Mouse (Mus musculus): ENCODE data around the gene Clec18a. TPM values are rescaled to one million over a fixed set of nuclear protein-coding genes. Genes with fewer than 3 reads are reported as not detected.

The Clec18a gene
- total and polyA plus RNA-seq, 3 experiments = not detected

DNA sequence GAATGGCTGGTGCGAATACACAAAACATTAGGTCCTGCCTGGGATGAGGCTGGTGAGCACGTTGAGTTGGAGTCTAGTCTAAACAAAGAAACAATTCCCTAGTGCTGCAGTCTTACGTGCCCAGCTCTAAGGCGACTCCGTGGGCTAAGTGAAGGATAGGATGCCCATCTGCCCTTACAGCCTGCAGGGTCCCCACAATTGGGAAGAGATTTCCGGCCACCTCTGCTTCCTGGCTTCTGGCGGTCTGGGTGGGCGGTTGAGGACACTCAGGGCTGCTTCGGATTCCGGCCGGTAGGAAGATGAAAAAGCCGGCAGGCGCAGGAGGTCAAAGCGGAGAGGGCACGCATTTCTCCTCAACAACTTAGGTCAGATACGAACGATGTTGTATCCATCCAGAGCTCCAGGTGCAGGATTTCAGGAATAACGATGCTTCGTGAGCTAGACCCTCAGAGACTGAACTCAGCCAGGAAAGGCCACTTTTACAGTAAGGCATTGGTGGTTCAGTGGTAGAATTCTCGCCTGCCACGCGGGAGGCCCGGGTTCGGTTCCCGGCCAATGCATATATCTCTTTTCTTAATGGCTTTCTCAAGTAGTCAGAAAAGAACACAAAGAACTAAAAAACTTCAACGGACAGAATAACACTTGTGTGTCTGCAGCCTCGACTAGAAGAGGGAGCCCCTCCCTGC is 30.0 kb downstream of the Clec18a start:
- Histone ChIP-seq H3K9me3 (replicated peaks; ENCODE audit: low read length) (no peaks in the 10 kb centered on the region), H3K27me3 (replicated peaks) (peaks cover 29% of the 10 kb centered on the region), H3K79me2 (replicated peaks; ENCODE audit: control insufficient read depth, extremely low read depth, insufficient read depth, poor library complexity, severe bottlenecking) (peaks cover 7% of the 10 kb centered on the region; the same call in 1 of the 2 replicates), H3K36me3 (replicated peaks in 1 of 2; ENCODE audit: control insufficient read depth in 1 of 2, insufficient read depth in 1 of 2, low read length in 1 of 2) (peaks cover 5 to 15% of the 10 kb centered on the region in 2 experiments), H3K4me2 (ENCODE audit: insufficient read depth, low read depth, poor library complexity, severe bottlenecking) (peak overlapping the region; percentile 81), H3K4me1 (ENCODE audit: control insufficient read depth in 1 of 2, insufficient read depth in 2 of 2) (peaks cover 5 to 28% of the 10 kb centered on the region in 2 experiments), H3K9ac (ENCODE audit: insufficient read depth, low read depth) (peak overlapping the region; percentile 21; the same call in 1 of the 2 replicates), H3K4me3 (replicated peaks in 1 of 3; ENCODE audit: low read depth in 2 of 3, low read length in 2 of 3, poor library complexity in 1 of 3) (peak overlapping the region; percentile 70 to 98 (median 76)), H3K27ac (ENCODE audit: insufficient read depth, low read depth) (no peak overlapping the region)
- dilution Hi-C loops (cut with MboI; ENCODE audit: extremely low pct_ligation_motif_present, extremely low pct_unique_long_range_greater_than_20kb, low sequenced_read_pairs) = no loop called here
- in situ Hi-C loops (cut with MboI; ENCODE audit: low pct_ligation_motif_present, low pct_unique_long_range_greater_than_20kb, low sequenced_read_pairs) = no loop called here
- DNase-seq (ENCODE audit: extremely low read depth) = peak; percentile 85
- TF ChIP-seq GABPA (IDR thresholded peaks at IDR 0.05; ENCODE audit: insufficient replicate concordance, low read depth, low read length) (no peak), NRF1 (IDR thresholded peaks at IDR 0.05; ENCODE audit: low read depth, low read length) (peak; percentile 62), PAX5 (IDR thresholded peaks at IDR 0.05; ENCODE audit: low read length) (no peak), ZC3H11A (IDR thresholded peaks at IDR 0.05; ENCODE audit: low read depth, low read length) (no peak), IRF4 (IDR thresholded peaks at IDR 0.05; ENCODE audit: low read depth, low read length) (0 out of 2 replicates have a peak, but pooled peaks have one; percentile 31), MXI1 (IDR thresholded peaks at IDR 0.05; ENCODE audit: low read depth, low read length) (no peak), RAD21 (IDR thresholded peaks at IDR 0.05; ENCODE audit: low read depth, low read length) (no peak), BHLHE40 (IDR thresholded peaks at IDR 0.05; ENCODE audit: low read depth, low read length) (no peak), MAFK (IDR thresholded peaks at IDR 0.05; ENCODE audit: insufficient replicate concordance, low read length) (peak; percentile 95), ELF1 (IDR thresholded peaks at IDR 0.05; ENCODE audit: low read depth, low read length) (peak; percentile 98), POLR2AphosphoS2 (IDR thresholded peaks at IDR 0.05; ENCODE audit: low read depth, low read length) (no peak), MEF2A (IDR thresholded peaks at IDR 0.05; ENCODE audit: borderline replicate concordance, low read depth, low read length) (peak; percentile 12; the same call in 1 of the 2 replicates), MAZ (IDR thresholded peaks at IDR 0.05; ENCODE audit: low read depth, low read length) (no peak), E2F4 (IDR thresholded peaks at IDR 0.05; ENCODE audit: insufficient replicate concordance, low read depth, low read length) (peak; percentile 81; the same call in 1 of the 2 replicates), TBP (conservative IDR thresholded peaks at IDR 0.05; ENCODE audit: low read depth, low read length) (peak; percentile 100), KAT2A (IDR thresholded peaks at IDR 0.05; ENCODE audit: insufficient replicate concordance, low read length) (peak; percentile 76; the same call in 1 of the 2 replicates), TCF12 (IDR thresholded peaks at IDR 0.05; ENCODE audit: low read depth, low read length) (no peak), MAX (IDR thresholded peaks at IDR 0.05; ENCODE audit: low read length) (no peak)

DNA sequence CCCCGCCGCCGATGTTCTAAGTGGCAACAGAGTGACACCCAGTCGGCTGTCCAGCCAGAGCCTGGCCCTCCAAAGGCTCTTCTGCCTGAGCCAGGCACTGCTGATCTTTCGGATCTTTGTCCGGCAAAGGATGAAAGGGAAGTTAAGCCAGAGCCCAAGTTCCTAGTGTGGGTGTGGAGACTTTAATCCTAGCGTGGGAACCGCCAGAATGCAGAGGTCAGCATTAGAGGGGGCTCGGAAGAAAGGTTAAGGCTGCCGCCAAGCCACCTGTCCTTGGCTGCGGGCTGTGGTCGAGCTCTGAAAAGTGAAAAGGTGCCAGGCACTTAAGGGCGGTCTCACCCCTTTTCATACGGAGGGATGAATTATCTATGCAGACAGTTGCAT is 30.5 kb downstream of the Clec18a start:
- H3K27ac ChIP-seq (ENCODE audit: insufficient read depth, low read depth) = no peak overlapping the region
- peaks cover 5 to 28% of the 10 kb centered on the region in 2 experiments for H3K4me1 ChIP-seq (ENCODE audit: control insufficient read depth in 1 of 2, insufficient read depth in 2 of 2)
- no peak for TF ChIP-seq EP300 (IDR thresholded peaks at IDR 0.05; ENCODE audit: low read length)
- no peak for TF ChIP-seq MXI1 (IDR thresholded peaks at IDR 0.05; ENCODE audit: low read depth, low read length)
- no peak for TF ChIP-seq UBTF (IDR thresholded peaks at IDR 0.05; ENCODE audit: low read depth, low read length)
- TF ChIP-seq TBP (conservative IDR thresholded peaks at IDR 0.05; ENCODE audit: low read depth, low read length) = no peak
- in situ Hi-C loops (cut with MboI; ENCODE audit: low pct_ligation_motif_present, low pct_unique_long_range_greater_than_20kb, low sequenced_read_pairs) = no loop called here
- peak overlapping the region; percentile 72 for H3K4me2 ChIP-seq (ENCODE audit: insufficient read depth, low read depth, poor library complexity, severe bottlenecking)
- dilution Hi-C loops (cut with MboI; ENCODE audit: extremely low pct_ligation_motif_present, extremely low pct_unique_long_range_greater_than_20kb, low sequenced_read_pairs) = no loop called here
- peak overlapping the region; percentile 7; the same call in 1 of the 2 replicates for H3K9ac ChIP-seq (ENCODE audit: insufficient read depth, low read depth)
- peaks cover 26% of the 10 kb centered on the region for H3K27me3 ChIP-seq (replicated peaks)
- H3K36me3 ChIP-seq (replicated peaks in 1 of 2; ENCODE audit: control insufficient read depth in 1 of 2, insufficient read depth in 1 of 2, low read length in 1 of 2) = peaks cover 5 to 18% of the 10 kb centered on the region in 2 experiments
- no peak for DNase-seq (ENCODE audit: extremely low read depth)
- peak overlapping the region; percentile 70 to 98 (median 76) for H3K4me3 ChIP-seq (replicated peaks in 1 of 3; ENCODE audit: low read depth in 2 of 3, low read length in 2 of 3, poor library complexity in 1 of 3)
- H3K9me3 ChIP-seq (replicated peaks; ENCODE audit: low read length) = no peaks in the 10 kb centered on the region
- H3K79me2 ChIP-seq (replicated peaks; ENCODE audit: control insufficient read depth, extremely low read depth, insufficient read depth, poor library complexity, severe bottlenecking) = peaks cover 12% of the 10 kb centered on the region; the same call in 1 of the 2 replicates

All from CH12.LX (cell line).